Mouse (Mus musculus): ENCODE measurements around the gene Ndrg3. TPM values are rescaled to one million over a fixed set of nuclear protein-coding genes. Genes with fewer than 3 reads are reported as not detected.
"Not testable (repeated sequence)": the region's sequence is repeated elsewhere in the genome, so short reads cannot be mapped to it uniquely, and the experiment has no call there.

Gene Ndrg3
- polyA plus RNA-seq, 1 experiment from 2014 or later = 22.8 TPM

- Histone ChIP-seq H3K9me3 (ENCODE audit: low read length) (no peaks in the 10 kb centered on the region), H3K36me3 (ENCODE audit: insufficient read depth, low read length) (no peaks in the 10 kb centered on the region), H3K9ac (replicated peaks; ENCODE audit: low read depth) (no peak overlapping the region), H3K27ac (ENCODE audit: low read length) (no peak overlapping the region), H3K4me2 (replicated peaks; ENCODE audit: low read depth, low read length) (no peak overlapping the region), H3K4me3 (ENCODE audit: low read depth, low read length) (no peak overlapping the region), H3K4me1 (ENCODE audit: insufficient read depth, low read depth, low read length) (no peaks in the 10 kb centered on the region), H3K27me3 (replicated peaks; ENCODE audit: insufficient read depth, low read length) (no peaks in the 10 kb centered on the region)
- DNase-seq (ENCODE audit: low spot score) (no peak), ATAC-seq (no peak)
- WGBS = 68% methylated on average over 6 of the region's 6 CpGs
- TF ChIP-seq EP300 (IDR thresholded peaks at IDR 0.05) (no peak), CTCF (IDR thresholded peaks at IDR 0.05) (no peak)
Observed at GRCm38 (mm10) chr2:156892821-156893220, 99.0 kb downstream of the Ndrg3 start.

- Histone ChIP-seq H3K9me3 (ENCODE audit: low read length) (no peaks in the 10 kb centered on the region), H3K4me1 (ENCODE audit: insufficient read depth, low read depth, low read length) (no peaks in the 10 kb centered on the region), H3K9ac (replicated peaks; ENCODE audit: low read depth) (no peak overlapping the region), H3K4me2 (replicated peaks; ENCODE audit: low read depth, low read length) (no peak overlapping the region), H3K4me3 (ENCODE audit: low read depth, low read length) (no peak overlapping the region), H3K27ac (ENCODE audit: low read length) (no peak overlapping the region), H3K27me3 (replicated peaks; ENCODE audit: insufficient read depth, low read length) (no peaks in the 10 kb centered on the region), H3K36me3 (ENCODE audit: insufficient read depth, low read length) (no peaks in the 10 kb centered on the region)
- no peak for DNase-seq (ENCODE audit: low spot score)
- WGBS = 30% methylated on average over 3 of the region's 3 CpGs
- TF ChIP-seq CTCF (IDR thresholded peaks at IDR 0.05) = no peak
- no peak for TF ChIP-seq EP300 (IDR thresholded peaks at IDR 0.05)
- no peak for ATAC-seq
Observed at GRCm38 (mm10) chr2:156892240-156892639, 99.6 kb downstream of the Ndrg3 start.

- H3K27me3 ChIP-seq (replicated peaks; ENCODE audit: insufficient read depth, low read length) = no peaks in the 10 kb centered on the region
- no peaks in the 10 kb centered on the region for H3K4me1 ChIP-seq (ENCODE audit: insufficient read depth, low read depth, low read length)
- no peak for ATAC-seq
- no peak overlapping the region for H3K4me2 ChIP-seq (replicated peaks; ENCODE audit: low read depth, low read length)
- H3K36me3 ChIP-seq (ENCODE audit: insufficient read depth, low read length) = no peaks in the 10 kb centered on the region
- no peaks in the 10 kb centered on the region for H3K9me3 ChIP-seq (ENCODE audit: low read length)
- H3K9ac ChIP-seq (replicated peaks; ENCODE audit: low read depth) = no peak overlapping the region
- no peak for DNase-seq (ENCODE audit: low spot score)
- no peak overlapping the region for H3K27ac ChIP-seq (ENCODE audit: low read length)
- TF ChIP-seq EP300 (IDR thresholded peaks at IDR 0.05) (no peak), CTCF (IDR thresholded peaks at IDR 0.05) (no peak)
- H3K4me3 ChIP-seq (ENCODE audit: low read depth, low read length) = no peak overlapping the region
- WGBS = 54% methylated on average over 3 of the region's 3 CpGs
Observed at GRCm38 (mm10) chr2:156888490-156888889, 103.4 kb downstream of the Ndrg3 start.

GRCm38 (mm10) chr2:156887017-156887416, 104.8 kb downstream of the Ndrg3 start, which contains the start of gene Sla2:
Gene Sla2 (minus strand): TSS chr2:156887192.
- Histone ChIP-seq H3K4me3 (ENCODE audit: low read depth, low read length) (no peak within 1 kb of the TSS), H3K9me3 (ENCODE audit: low read length) (no peaks in the 10 kb centered on the region), H3K36me3 (ENCODE audit: insufficient read depth, low read length) (no peaks in the 10 kb centered on the region), H3K27ac (ENCODE audit: low read length) (no peak within 1 kb of the TSS), H3K27me3 (replicated peaks; ENCODE audit: insufficient read depth, low read length) (no peaks in the 10 kb centered on the region), H3K9ac (replicated peaks; ENCODE audit: low read depth) (no peak within 1 kb of the TSS), H3K4me2 (replicated peaks; ENCODE audit: low read depth, low read length) (no peak within 1 kb of the TSS), H3K4me1 (ENCODE audit: insufficient read depth, low read depth, low read length) (no peaks in the 10 kb centered on the region)
- TF ChIP-seq CTCF (IDR thresholded peaks at IDR 0.05) (no peak), EP300 (IDR thresholded peaks at IDR 0.05) (no peak)
- ATAC-seq (no peak), DNase-seq (ENCODE audit: low spot score) (no peak)
- WGBS = 48% methylated on average over 6 of the region's 6 CpGs

DNA sequence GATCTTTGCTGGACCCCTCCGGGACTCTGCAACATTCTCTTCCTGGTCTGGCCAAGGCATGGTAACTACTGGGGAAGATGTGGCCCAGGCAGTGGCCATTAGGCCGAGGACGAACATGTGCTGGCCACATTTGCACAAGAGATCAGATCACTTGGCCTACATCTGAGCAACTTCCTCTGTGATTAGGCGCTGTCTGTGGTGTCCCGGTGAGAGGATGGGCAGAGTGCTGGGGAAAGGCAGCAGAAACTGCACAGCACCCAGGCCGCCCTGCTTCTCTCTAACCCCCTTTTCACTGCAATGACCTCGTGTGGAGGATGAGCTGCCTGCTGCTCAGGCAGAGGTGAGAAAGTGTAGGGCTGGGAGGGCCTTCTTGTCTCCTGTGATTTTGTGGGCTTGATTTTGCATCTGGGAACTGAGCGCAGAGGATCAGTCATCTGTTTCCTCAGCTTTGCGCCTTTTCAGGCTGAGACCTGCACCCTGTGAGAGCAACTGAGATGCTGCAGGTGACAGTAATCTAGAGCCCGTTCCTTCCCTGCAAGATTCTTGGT, 105.7 kb downstream of the Ndrg3 start:
- Histone ChIP-seq H3K36me3 (ENCODE audit: insufficient read depth, low read length) (no peaks in the 10 kb centered on the region), H3K9me3 (ENCODE audit: low read length) (no peaks in the 10 kb centered on the region), H3K4me1 (ENCODE audit: insufficient read depth, low read depth, low read length) (no peaks in the 10 kb centered on the region), H3K4me3 (ENCODE audit: low read depth, low read length) (no peak overlapping the region), H3K27me3 (replicated peaks; ENCODE audit: insufficient read depth, low read length) (no peaks in the 10 kb centered on the region), H3K27ac (ENCODE audit: low read length) (no peak overlapping the region), H3K9ac (replicated peaks; ENCODE audit: low read depth) (no peak overlapping the region), H3K4me2 (replicated peaks; ENCODE audit: low read depth, low read length) (no peak overlapping the region)
- no peak for DNase-seq (ENCODE audit: low spot score)
- no peak for ATAC-seq
- no peak for TF ChIP-seq CTCF (IDR thresholded peaks at IDR 0.05)
- TF ChIP-seq EP300 (IDR thresholded peaks at IDR 0.05) = no peak
- 73% methylated on average over 10 of the region's 10 CpGs for WGBS

DNA sequence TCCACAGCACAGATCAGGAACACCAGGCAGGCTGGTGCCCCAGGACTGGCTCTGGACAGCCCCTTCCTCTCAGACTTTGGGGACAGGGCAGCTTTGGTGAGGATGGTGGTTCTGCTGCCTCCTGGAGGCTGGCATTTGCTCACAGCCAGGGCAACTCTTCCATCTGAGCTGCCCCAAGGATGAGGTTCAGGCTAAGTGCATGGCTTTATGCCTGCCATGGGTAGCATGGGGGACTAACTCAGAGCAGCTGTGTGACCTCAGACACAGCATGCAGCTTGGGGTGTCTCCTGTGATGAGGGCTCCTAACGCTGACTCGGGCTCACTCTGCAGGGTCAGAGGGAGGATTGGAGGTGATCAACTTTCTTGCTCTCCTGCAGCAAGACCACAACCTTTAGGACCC, 106.2 kb downstream of the Ndrg3 start:
- H3K27ac ChIP-seq (ENCODE audit: low read length); H3K36me3 ChIP-seq (ENCODE audit: insufficient read depth, low read length); H3K4me1 ChIP-seq (ENCODE audit: insufficient read depth, low read depth, low read length); H3K4me3 ChIP-seq (ENCODE audit: low read depth, low read length); H3K27me3 ChIP-seq (replicated peaks; ENCODE audit: insufficient read depth, low read length); H3K4me2 ChIP-seq (replicated peaks; ENCODE audit: low read depth, low read length); DNase-seq (ENCODE audit: low spot score); ATAC-seq; H3K9me3 ChIP-seq (ENCODE audit: low read length); H3K9ac ChIP-seq (replicated peaks; ENCODE audit: low read depth): not testable (repeated sequence)
- WGBS = 59% methylated on average over 2 of the region's 2 CpGs
- TF ChIP-seq CTCF (IDR thresholded peaks at IDR 0.05) = peak; percentile 34
